Mouse (Mus musculus) cerebellum, adult 2 months (tissue): Measurements from ENCODE around the gene Cct6b. TPM values are rescaled to one million over a fixed set of nuclear protein-coding genes. Genes with fewer than 3 reads are reported as not detected.
A peak's percentile ranks its signal among the peaks of the same experiment; 100 is the strongest.

Experiments used
- DNase-seq, 2 experiments: peaks; one replicate each; pipeline ENCODE4 v3.0.0; 2021
- H3K27ac ChIP-seq: fragments of 200-500 bp; 2 replicates; pipeline ENCODE4 v1.5.1; 2012; ENCODE audit warnings: low read length, control low read depth, inconsistent platforms; ENCODE audit not compliant: insufficient read depth
- H3K27me3 ChIP-seq: fragments of 200-500 bp; 2 replicates; pipeline ENCODE4 v1.6.1; 2012; ENCODE audit warnings: inconsistent platforms, mild to moderate bottlenecking, low read length, moderate library complexity; ENCODE audit not compliant: control insufficient read depth, insufficient read depth
- H3K4me1 ChIP-seq: fragments of 200-500 bp; 2 replicates; pipeline ENCODE4 v1.6.1; 2011; ENCODE audit warnings: low read length; ENCODE audit not compliant: control insufficient read depth, insufficient read depth
- H3K4me3 ChIP-seq: fragments of 200-500 bp; replicated peaks from 2 replicates; pipeline ENCODE3; 2011; ENCODE audit warnings: mild to moderate bottlenecking, low read depth, low read length, control low read depth; ENCODE audit not compliant: insufficient read depth
- CTCF ChIP-seq: fragments of 200-500 bp; IDR thresholded peaks from 2 replicates; pipeline ENCODE4 v1.5.1; 2011; ENCODE audit warnings: low read depth, mild to moderate bottlenecking, control low read depth, low read length, moderate library complexity, borderline replicate concordance; ENCODE audit not compliant: insufficient read depth
- POLR2A ChIP-seq: fragments of 200-500 bp; IDR thresholded peaks from 2 replicates; pipeline ENCODE4 v1.6.1; 2011; ENCODE audit warnings: low read length, control low read depth, borderline replicate concordance; ENCODE audit not compliant: insufficient read depth
- WGBS: fragments of 180-500 bp; shearing (Covaris S2); methylation state at CpG from one replicate; pipeline ENCODE4 v1.1.7; 2018; 5-methylcytosine and 5-hydroxymethylcytosine counted together
- polyA plus RNA-seq: library from polyadenylated mRNA; depleted of rRNA; stranded (reverse); fragments of >200 nt; gene quantifications from 2 replicates; pipeline ENCODE4 v1.2.3, GENCODE M21; 2012; rRNA removed

Gene Cct6b
- polyA plus RNA-seq, 1 experiment, result 0.23 TPM

DNA sequence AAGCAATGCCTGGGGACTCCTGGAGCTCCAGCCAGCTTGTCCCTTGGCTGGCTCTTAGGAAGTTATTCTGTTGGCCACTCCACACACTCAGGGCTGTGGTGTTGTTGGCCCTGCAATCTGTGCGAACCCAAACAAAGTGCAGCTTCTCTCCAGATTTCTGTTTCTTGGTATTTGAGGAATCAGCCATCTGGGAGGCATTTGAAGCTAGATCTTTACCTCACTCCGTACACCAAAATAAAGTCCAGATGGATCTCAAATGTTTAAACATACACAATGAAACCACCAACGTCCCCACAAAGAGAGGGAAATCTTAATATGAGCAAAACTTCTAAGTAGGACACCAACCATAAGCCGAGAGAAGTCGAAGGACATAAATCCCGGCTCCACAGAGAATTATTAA lies 71.5 kb downstream of the Cct6b start:
- no peaks in the 10 kb centered on the region for H3K27me3 ChIP-seq

GRCm38 (mm10) chr11:82690476-82690875 lies 73.6 kb downstream of the Cct6b start:
- Histone ChIP-seq H3K4me1 (0 out of 2 replicates have a peak, but pooled peaks cover 4% of the 10 kb centered on the region), H3K27ac (no peak overlapping the region), H3K27me3 (no peaks in the 10 kb centered on the region), H3K4me3 (no peak overlapping the region)
- WGBS, result 40% methylated on average over 5 of the region's 5 CpGs
- DNase-seq, result peak in 1 of 2 experiments; percentile 17
- no peak for TF ChIP-seq POLR2A
- TF ChIP-seq CTCF, result no peak

More for the DNA sequence above, 71.5 kb downstream of the Cct6b start:
- Histone ChIP-seq H3K4me1 (0 out of 2 replicates have a peak, but pooled peaks cover 4% of the 10 kb centered on the region), H3K4me3 (no peak overlapping the region), H3K27ac (no peak overlapping the region)
- 81% methylated on average over 6 of the region's 6 CpGs for WGBS
- no peak for TF ChIP-seq CTCF
- no peak for TF ChIP-seq POLR2A
- no peak for DNase-seq

GRCm38 (mm10) chr11:82687668-82688067 lies 76.5 kb downstream of the Cct6b start:
- H3K27ac ChIP-seq, result no peak overlapping the region
- peaks cover 21% of the 10 kb centered on the region for H3K4me1 ChIP-seq
- no peaks in the 10 kb centered on the region for H3K27me3 ChIP-seq
- H3K4me3 ChIP-seq, result no peak overlapping the region
- TF ChIP-seq CTCF, result no peak
- no peak for TF ChIP-seq POLR2A
- DNase-seq, result no peak

- 21% methylated on average over 6 of the region's 6 CpGs for WGBS
Observed at GRCm38 (mm10) chr11:82684676-82685075, 79.4 kb downstream of the Cct6b start.

GRCm38 (mm10) chr11:82683765-82684505 lies 80.2 kb downstream of the Cct6b start:
- TF ChIP-seq CTCF, result peak; percentile 40; the same call in 1 of the 2 replicates
- TF ChIP-seq POLR2A, result no peak
- peak; percentile 88 to 93 for DNase-seq
- WGBS, result 21% methylated on average over 12 of the region's 12 CpGs
- H3K4me3 ChIP-seq, result no peak overlapping the region
- H3K27ac ChIP-seq, result peak overlapping the region; percentile 43
- H3K4me1 ChIP-seq, result peaks cover 18% of the 10 kb centered on the region
- H3K27me3 ChIP-seq, result no peaks in the 10 kb centered on the region

More at GRCm38 (mm10) chr11:82684676-82685075, 79.4 kb downstream of the Cct6b start:
- Histone ChIP-seq H3K4me3 (no peak overlapping the region), H3K27me3 (no peaks in the 10 kb centered on the region), H3K27ac (0 out of 2 replicates have a peak overlapping the region, but pooled peaks have one; percentile 1), H3K4me1 (peaks cover 18% of the 10 kb centered on the region)
- peak; percentile 70 to 74 for DNase-seq
- TF ChIP-seq CTCF (no peak), POLR2A (no peak)

DNA sequence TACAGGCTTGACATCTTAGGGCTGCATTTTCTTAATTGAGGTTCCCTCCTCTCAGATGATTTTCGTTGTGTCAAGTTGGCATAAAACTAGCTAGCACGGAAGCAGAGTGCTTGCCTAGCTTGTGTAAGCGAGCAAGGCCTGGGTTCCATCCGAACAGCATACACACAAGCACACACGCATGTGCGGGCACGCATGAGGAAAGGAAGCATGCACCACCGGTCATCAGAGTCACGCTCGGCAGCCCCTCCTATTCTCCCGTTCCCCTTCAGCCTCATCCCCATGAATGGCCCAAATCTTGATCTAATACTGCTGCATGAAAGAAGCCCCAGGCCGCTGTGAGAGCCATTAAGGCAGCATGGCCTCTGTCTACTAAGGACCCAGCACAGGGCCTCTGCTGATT lies 85.6 kb downstream of the Cct6b start:
- H3K4me1 ChIP-seq, result peaks cover 5% of the 10 kb centered on the region
- 90% methylated on average over 12 of the region's 12 CpGs for WGBS
- TF ChIP-seq CTCF (no peak), POLR2A (no peak)
- H3K27ac ChIP-seq, result no peak overlapping the region
- no peak for DNase-seq
- no peaks in the 10 kb centered on the region for H3K27me3 ChIP-seq
- no peak overlapping the region for H3K4me3 ChIP-seq

Other genes starting within 250 kb of the Cct6b start
- gene Zfp830, start within 50 bp of the Cct6b start, polyA plus RNA-seq, result 14.0 and 14.4 TPM in 2 replicates
- 27.6 and 32.3 TPM in 2 replicates for gene Lig3, start 16.8 kb upstream of the Cct6b start, polyA plus RNA-seq
- 16.8 and 18.6 TPM in 2 replicates for gene Rffl, start 106.9 kb upstream of the Cct6b start, polyA plus RNA-seq
- 20.9 and 21.2 TPM in 2 replicates for gene Rad51d, start 126.3 kb upstream of the Cct6b start, polyA plus RNA-seq
- not detected in 2 replicates for gene Fndc8, start 127.8 kb upstream of the Cct6b start, polyA plus RNA-seq
- 39.5 and 43.0 TPM in 2 replicates for gene Nle1, start 144.1 kb upstream of the Cct6b start, polyA plus RNA-seq
- 1.9 and 2.3 TPM in 2 replicates for gene Unc45b, start 146.2 kb upstream of the Cct6b start, polyA plus RNA-seq
- 3.7 and 3.8 TPM in 2 replicates for gene Slfn5, start 187.0 kb upstream of the Cct6b start, polyA plus RNA-seq
- 0.08 TPM in 2 replicates for gene Slfn9, start 227.5 kb upstream of the Cct6b start, polyA plus RNA-seq